Mouse (Mus musculus): ENCODE data around the gene Fam172a. TPM values are rescaled to one million over a fixed set of nuclear protein-coding genes. Genes with fewer than 3 reads are reported as not detected.

Fam172a gene
- polyA plus RNA-seq, 1 experiment from 2014 or later, result 50.6 TPM

DNA sequence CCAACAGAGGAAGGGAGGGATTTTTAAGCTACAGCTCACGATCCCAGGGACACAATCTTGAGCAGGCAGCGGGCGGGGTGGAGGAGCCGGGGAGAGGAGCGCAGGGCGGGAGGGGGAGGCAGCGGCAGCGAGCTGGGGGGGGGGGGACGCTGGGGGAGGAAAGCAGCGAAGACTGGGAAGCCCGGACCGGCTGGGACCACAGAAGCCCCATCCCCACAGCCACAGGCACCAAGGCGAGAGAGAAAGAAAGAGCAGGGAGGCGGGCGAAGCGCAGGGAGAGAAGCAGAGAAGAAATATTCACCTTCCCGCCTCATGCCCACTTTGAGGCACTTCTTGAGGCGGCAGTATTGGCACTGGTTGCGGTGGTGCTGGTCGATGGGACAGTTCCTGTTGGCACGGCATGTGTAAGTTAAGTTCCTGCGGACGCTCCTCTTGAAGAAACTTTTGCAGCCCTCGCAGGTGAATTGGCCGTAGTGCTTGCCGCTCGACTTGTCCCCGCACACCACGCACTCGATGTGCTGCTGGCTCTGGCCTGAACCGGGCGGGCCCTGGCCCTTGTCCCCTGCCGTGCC is 496.1 kb downstream of the Fam172a start:
- DNase-seq (ENCODE audit: low spot score), result no peak

DNA sequence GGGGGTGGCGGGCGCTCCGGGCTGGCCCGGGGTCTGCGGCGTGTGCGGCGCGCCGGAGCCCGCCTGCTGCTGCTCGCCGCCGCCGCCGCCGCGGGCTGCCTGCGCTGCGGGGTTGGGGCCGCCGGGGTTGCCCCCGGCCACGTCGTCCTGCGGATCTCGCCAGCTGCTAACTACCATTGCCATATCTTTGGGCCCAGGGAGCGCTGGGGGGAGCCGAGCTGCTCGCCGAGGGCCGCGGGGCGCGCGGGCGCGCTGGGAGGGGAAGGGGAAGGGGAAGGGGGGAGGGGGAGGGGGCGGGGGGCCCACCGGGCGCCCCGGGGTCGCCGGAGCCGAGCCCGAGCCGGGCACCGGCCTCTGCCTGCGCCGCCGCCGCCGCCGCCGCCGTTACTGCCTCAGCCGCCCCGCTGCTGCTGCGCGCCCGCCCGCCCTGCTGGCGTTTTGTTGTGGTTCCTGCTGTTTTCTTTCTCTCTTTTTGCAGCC is 496.6 kb downstream of the Fam172a start:
- DNase-seq (ENCODE audit: low spot score), result no peak

DNA sequence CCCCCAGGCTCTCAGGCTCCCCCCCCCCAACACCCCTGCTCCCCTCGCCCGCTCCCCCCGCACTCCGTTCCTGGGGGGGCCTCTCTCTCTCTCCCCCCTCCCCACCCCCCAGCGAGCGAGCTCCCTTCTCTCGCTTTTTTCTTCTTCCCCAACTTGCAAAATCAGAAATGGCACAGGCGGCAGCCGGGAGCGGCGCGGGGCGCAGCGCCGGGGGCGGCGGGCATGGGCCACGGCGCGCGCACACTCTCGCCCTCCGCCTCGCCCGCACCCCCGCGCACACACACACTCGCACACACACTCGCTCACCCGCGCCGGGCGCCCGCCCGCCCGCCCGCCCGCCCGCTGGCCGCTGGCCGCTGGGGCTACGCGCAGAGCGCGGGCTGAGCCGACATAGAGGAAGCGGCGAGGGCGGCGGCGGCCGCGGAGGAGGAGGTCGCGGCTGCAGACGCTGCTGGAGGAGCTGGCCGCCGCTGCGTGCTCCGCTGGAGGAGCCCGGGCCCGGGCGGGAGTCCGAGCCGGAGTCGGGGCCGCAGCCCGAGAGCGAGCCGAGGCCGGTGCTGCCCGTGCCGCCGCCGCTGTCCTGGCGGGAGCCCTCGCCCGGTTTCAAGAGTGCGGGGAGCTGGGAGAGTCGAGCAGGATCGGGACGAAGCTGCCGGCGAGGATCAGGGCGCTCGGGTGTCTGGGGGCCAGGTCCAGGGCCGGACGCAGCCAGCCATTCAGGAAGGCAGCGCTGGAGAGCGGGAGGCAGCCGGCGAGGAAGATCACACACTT is 497.2 kb downstream of the Fam172a start:
- no peak for DNase-seq (ENCODE audit: low spot score)

DNA sequence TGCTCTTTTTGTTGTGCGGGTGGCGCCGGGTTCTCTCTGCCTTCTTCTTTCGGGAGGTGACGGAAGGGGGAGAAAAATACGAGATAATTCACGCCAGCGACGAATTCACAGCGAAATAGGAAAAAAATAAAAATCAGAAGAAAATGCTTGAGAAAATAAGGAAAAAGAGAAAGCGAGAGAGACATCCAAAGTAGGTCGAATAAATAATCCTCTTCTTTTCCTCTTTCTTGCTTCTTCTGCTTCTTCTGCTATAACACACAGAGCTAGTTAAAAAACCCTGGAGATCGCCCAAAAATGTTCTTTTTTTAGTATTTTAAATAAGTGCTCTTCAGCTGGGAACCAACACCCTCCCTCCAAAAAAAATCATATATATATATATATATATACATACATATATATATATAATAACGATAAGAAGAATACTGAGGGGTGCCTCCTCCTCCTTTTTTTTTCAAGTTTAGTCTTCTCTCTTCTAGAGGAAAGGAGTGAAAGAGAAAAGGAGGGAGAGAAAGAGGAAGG is 497.9 kb downstream of the Fam172a start, which contains the start of gene Nr2f1:
Gene Nr2f1, minus strand, starts transcription at position 116 of the 519 bp plus-strand sequence.
- no peak for DNase-seq (ENCODE audit: low spot score)

DNA sequence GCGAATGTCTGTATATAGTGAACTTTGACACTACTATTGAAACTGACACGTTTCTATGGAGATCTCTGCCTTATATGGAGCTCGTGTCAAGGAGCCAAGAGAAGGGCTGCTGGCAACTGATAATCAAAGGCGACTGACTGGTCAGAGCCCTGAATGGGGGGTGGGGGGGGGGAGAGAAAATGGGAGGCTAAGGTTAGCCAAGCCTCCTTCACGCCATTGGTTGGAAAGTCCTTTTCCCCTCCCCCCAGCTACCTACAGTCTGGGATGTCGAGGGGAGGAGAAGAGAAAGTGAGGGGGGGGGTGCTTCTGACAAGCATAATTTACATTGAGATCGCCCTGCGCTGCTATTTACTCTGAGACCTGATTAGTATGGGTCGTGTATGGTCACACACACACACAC is 498.6 kb downstream of the Fam172a start:
- no peak for DNase-seq (ENCODE audit: low spot score)

DNA sequence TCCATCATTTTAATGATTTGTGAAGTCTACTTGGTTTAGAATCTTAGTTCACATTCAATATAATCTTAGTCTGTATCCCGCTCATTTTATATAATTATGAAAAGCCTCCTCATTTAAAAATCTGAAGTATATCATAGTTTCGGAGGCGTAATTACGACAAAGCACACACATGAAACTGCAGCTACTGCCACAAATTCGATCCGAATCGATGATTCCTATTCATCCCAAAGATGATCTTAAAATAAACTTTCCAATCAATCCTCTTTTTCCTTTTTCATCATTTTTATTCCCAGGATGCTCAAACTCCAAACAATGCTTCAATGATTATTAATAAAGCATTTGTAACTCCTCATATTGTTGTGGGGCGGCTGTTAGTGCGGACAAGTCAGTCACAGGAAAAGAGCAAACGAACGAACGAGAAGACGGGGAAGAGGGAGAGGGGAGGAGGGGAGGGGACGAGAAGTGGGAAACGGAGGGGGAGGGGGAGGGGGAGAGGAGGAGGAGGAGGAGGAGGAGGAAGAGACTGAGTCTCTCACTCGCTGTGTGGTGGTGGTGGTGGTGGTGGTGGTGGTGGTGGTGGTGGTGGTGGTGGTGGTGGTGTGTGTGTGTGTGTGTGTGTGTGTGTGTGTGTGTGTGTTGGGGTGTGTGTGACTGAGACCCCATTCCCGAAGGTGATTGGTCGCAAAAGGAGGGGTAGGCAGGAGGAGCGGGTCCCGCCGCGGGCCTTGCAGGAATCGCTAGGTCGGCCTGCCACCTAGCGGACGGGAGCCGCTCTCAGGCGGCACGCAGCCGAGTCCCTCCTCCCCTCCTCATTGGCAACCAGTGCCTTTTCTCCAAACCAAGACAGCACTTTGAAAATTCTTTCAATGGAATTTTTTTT is 499.4 kb downstream of the Fam172a start:
- DNase-seq (ENCODE audit: low spot score), result peak; percentile 38

DNA sequence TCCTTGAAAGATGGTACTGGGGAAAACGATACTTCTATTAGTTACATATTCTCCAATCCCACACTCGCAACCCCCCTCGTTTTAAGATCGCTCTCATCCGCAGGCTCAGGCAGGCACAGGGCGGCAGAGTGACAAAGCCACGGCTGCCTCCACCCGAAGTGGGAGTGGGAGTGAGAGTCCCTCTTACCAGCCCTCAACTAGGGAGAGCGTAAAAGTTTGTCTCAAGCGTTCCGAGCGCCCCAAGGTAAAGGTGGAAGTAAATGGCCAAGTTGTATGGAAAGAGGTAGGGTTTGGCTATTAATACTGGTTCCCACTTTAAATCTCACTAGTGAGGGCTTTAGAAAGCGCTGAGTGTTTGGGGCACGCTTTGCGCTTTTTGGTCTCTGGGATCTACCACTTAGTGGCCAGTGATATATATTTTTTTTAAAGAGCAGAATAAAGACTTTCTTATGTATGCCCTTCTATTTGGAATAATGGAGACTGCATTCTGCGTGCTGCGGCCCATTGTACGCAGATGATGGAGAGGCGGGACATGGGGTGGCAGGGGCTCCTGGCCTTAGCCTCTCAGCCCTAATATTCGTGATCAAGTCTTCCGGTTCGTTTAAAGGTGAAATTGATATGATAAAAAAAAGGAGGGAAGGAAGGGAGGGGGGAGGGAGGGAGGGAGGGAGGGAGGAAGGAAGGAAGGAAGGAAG is 500.2 kb downstream of the Fam172a start:
- no peak for DNase-seq (ENCODE audit: low spot score)

DNA sequence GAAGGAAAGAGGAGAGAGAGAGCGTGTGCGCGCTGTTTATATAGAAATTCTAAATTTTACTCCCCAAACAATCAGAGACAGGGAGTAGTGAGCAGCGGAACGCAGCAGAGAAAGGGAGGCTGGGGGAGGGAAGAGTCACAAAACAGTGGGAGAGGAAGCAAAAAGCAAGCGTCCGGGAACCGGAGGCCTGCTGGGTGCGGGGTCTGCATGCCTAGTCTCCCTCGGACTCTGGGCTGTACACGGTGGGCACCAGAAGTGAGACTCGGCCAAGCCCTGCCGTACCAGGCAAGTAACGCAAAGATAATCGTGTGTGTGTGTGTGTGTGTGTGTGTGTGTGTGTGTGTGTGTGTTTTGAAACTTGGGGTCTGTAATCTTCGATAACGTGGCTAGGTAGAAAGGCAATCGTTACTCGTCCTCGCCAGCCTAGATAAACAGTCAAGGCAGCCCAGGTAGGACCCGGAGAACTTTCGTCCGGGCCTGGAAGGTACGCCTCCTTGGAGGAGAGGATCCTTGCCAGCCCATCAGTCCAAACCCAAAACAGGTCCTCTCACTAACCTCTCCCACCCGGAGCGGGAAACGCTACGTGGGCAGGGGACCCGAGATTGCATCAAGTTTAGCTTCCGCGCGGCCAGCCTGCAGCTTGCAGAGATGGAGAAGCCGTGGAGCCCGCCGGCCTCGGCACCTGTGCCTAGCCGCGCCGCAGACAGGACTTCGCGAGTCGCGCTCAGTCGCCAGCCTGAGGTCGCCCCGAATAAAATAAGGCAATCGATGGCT is 500.9 kb downstream of the Fam172a start:
- no peak for DNase-seq (ENCODE audit: low spot score)

DNA sequence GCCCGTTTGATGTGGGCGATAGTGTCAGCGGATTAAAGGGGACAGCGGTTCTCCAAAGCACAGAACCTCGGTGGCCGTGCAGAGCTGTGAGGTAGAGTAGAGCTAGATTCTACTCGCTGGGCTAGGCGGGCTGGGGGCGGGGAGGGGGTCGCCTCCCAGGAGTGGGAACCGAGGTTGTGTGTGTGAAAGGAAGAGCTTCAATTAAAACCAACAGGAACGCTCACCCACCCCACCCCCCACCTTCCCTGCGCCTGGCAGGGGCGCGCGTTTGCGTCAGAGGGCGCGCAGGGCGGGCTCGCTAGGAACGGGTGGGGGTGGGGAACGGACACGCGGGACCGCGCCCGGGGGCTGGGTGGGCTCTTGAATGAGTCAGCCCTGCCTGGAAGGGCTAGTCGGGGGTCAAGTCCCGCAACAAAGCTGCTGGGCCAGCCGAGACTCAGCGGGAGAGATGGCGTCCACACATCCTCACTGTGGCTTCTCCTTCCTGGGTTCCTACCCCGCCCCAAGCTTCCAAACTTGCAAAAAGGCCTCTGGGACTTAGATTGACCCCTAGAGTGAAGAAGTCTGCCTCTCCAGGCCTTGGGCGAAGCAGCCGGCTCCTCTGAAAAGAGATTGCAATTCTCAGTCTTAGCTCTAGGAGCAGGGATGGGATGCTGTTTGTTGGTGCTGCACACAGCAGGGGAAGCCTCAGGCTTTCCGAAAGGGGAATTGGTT is 501.7 kb downstream of the Fam172a start:
- no peak for DNase-seq (ENCODE audit: low spot score)

DNA sequence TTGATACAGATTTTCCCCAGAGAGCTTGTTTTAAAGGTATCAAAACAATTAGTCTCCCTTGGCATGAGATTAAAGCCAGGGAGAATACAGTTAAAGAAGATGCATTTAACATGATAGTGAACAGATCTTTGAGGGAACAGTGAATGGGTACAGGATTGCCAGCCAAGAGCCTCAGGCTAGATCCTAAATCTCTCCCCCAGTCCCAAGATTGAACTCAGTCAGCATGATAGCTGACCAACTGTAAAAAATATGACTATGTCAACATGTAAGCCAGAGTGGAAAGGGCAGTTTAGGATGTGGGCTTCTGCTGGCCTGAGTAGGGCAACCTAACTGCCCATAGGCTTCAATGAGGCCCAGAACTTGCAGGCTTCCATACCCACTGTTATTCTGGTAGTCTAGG is 503.6 kb downstream of the Fam172a start:
- no peak for DNase-seq (ENCODE audit: low spot score)

DNA sequence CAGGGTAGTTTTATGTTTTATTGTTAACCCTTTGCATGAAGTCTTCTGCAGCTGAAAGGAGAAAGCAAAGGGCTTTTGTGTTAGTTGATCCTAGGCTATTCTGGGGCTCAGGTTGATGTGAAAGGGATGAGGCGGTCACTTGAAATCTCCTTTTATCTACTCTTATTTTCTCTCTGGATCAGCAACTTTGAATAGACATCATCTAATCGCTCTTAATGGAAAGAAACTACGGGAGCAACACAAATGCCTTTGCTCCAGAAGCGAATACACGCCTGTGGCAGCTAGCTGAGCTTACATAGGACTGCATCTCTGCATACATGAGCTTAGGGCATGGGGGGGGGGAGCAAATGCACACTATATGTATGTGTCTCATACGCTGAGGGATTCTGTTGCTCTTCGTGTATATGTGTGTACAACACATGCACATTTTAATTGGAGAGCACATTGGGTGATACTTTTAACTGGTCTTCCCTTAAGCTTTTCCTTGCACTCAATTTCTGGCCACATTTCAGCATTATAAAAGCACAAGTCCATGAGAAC is 505.1 kb downstream of the Fam172a start:
- DNase-seq (ENCODE audit: low spot score), result no peak

DNA sequence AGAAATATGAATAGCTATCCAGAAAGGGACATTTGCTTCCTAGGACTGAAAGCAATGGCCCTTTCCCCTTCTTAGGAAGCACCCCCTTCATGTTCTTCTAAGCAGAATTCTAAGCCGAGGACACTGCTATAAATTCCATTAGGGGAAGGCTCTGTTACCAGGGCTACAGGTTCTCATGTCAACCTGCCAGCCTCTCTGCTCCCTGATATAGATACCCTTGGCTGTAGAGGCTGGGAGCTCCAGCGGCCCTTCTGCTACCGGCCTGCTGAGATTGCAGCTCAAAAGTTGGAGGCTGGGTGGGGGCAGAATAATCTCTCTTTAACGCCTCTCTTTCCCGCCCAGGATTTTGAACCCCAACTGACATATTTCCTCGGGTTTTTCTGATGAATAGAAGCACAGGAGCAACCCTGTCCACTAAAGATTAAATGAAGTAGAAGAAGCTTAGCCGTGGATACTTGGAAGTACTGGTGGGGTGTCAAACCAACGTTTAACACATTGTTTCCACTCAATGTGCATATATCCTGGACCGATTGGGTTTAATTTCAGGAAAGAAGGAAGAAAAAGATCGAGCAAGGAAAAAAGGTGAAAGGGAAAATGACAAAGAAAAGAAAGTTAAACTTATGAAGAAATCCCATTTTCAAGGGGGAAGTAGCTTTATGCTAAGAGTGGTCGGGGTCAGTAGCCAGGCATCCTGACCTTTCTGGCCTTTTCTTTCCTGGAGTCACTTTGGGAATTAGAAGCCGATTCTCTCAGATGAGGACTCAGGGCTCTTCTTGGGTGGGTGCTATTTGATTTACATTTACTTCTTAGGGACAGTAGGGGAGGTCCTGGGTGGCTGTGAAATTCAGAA is 506.2 kb downstream of the Fam172a start:
- DNase-seq (ENCODE audit: low spot score), result no peak

DNA sequence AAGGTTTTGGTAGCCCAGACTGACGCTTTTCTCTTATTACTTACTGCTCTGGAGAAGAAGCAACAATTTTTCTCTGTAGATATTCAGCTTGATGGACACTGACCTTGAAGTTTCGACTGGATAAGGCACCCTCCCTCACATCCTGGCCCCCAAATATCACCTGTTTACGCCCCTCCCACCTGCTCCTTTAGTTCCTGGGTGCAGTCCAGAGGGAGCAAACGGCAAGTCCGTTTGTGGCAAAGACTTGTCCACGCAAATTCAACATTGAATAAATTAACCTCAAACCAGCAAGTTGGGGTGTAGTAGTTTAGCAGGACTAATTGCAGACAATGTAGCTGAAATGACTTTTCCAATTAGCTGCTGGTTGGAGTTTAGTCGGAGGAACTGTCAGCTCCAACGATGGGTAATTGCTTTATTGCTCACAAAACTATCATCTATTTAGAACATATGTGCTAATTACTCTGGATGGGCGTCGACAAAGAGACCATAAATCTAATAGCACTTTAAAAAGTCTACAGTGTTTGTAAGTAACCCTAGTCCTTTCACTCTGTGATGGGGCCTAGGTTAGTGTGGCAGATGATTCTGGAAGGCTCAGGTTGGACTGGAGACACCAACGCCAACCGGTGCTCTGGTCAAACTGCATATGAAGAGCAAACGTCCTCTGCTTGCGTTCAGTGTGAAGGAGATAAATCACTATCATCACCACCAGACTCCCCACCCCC is 507.0 kb downstream of the Fam172a start:
- DNase-seq (ENCODE audit: low spot score), result no peak

DNA sequence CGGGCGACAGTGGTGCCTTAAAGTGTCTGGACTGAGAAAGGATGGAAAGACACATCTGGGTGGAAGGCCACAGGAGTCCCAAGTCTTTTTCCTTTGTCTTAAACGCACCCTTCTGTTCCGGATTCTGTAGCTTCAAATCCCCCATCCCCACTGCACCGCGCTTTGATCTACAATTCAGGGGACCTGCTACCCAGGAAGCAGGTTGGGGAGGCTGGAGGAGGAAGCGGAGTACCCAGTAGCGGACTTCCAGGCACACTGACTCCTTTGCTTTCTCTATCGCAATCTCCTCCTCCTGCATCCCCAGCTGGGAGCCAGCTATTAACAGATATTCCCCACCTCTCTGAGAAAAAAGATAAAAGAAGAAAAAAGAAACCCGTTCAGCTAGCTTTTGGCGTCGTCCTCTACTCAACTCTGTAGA is 507.8 kb downstream of the Fam172a start:
- DNase-seq (ENCODE audit: low spot score), result no peak

DNA sequence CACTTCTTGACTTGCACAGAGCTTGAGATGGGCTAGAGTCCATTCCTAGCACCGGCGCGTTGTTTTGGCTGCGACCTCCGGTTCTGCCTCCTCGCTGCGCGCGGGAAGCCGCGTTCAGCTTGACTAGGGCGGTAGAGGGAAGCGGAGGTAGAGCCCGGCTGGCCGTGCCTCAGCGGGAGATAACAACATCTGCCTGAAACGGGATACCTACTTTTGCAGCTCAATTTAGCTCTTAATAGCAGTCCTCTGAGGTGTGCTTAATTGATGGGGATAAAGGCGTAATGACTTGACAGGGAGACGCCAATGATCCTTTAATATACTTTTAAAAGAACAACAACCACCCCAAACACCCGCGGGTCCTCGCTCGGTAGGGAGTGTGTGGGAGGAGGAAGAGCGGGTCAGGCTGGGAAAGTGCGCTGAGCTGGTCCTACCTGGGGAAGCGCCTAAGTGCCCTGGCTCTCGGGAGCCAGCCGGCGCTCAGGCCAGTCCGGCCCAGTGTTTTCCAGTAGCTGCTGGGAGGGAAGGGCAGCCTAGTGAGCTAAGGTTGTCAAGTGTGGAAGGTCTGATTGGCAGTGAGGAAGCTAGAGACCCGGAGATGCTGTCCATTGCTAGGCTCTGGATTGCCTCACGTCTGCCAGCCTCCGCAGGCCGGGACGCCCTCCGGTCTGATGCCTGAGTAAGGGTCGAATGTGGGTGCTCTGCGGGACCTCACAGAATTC is 508.4 kb downstream of the Fam172a start:
- DNase-seq (ENCODE audit: low spot score), result no peak

DNA sequence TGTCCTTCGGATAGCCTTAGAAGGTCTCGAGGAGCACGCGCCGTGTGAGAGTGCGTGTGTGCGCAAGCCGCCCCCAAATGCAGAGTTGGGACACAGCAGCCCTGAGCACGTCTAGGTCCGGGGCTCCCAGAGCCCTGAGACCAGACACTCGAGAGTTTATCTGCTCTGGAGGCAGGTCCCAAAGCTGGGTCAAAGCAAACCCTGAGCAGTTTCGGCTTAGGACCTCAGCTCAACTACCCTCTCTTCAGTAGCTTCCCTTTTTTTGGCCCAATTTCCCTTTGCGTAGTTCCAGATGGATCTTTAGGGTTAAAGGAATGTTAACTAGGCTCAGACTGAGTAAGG is 508.9 kb downstream of the Fam172a start:
- DNase-seq (ENCODE audit: low spot score), result no peak
